Mouse (Mus musculus): ENCODE measurements around the gene Gli2. TPM values are rescaled to one million over a fixed set of nuclear protein-coding genes. Genes with fewer than 3 reads are reported as not detected.

The Gli2 gene
- polyA plus RNA-seq, 1 experiment = 13.6 TPM

- TF ChIP-seq POLR2A (IDR thresholded peaks at IDR 0.05; ENCODE audit: low read depth, low read length) = no peak
- no peak for TF ChIP-seq CTCF (IDR thresholded peaks at IDR 0.05; ENCODE audit: borderline replicate concordance, insufficient read depth, low read length)
- Histone ChIP-seq H3K4me3 (ENCODE audit: insufficient read depth, low read length) (no peak overlapping the region), H3K4me1 (ENCODE audit: control insufficient read depth, insufficient read depth, low read length) (no peaks in the 10 kb centered on the region), H3K27ac (ENCODE audit: insufficient read depth, low read length) (no peak overlapping the region)
Observed at GRCm38 (mm10) chr1:118795415-118796167, 257.8 kb downstream of the Gli2 start.

GRCm38 (mm10) chr1:118789871-118790270 lies 263.5 kb downstream of the Gli2 start:
- TF ChIP-seq POLR2A (IDR thresholded peaks at IDR 0.05; ENCODE audit: low read depth, low read length) (no peak), CTCF (IDR thresholded peaks at IDR 0.05; ENCODE audit: borderline replicate concordance, insufficient read depth, low read length) (no peak)
- Histone ChIP-seq H3K4me1 (ENCODE audit: control insufficient read depth, insufficient read depth, low read length) (no peaks in the 10 kb centered on the region), H3K27ac (ENCODE audit: insufficient read depth, low read length) (no peak overlapping the region), H3K4me3 (ENCODE audit: insufficient read depth, low read length) (no peak overlapping the region)

GRCm38 (mm10) chr1:118789468-118789867 lies 264.0 kb downstream of the Gli2 start:
- H3K4me1 ChIP-seq (ENCODE audit: control insufficient read depth, insufficient read depth, low read length) = no peaks in the 10 kb centered on the region
- no peak overlapping the region for H3K27ac ChIP-seq (ENCODE audit: insufficient read depth, low read length)
- TF ChIP-seq POLR2A (IDR thresholded peaks at IDR 0.05; ENCODE audit: low read depth, low read length) (no peak), CTCF (IDR thresholded peaks at IDR 0.05; ENCODE audit: borderline replicate concordance, insufficient read depth, low read length) (no peak)
- H3K4me3 ChIP-seq (ENCODE audit: insufficient read depth, low read length) = no peak overlapping the region

GRCm38 (mm10) chr1:118788813-118789212 lies 264.6 kb downstream of the Gli2 start:
- Histone ChIP-seq H3K27ac (ENCODE audit: insufficient read depth, low read length) (no peak overlapping the region), H3K4me3 (ENCODE audit: insufficient read depth, low read length) (no peak overlapping the region), H3K4me1 (ENCODE audit: control insufficient read depth, insufficient read depth, low read length) (no peaks in the 10 kb centered on the region)
- TF ChIP-seq POLR2A (IDR thresholded peaks at IDR 0.05; ENCODE audit: low read depth, low read length) (no peak), CTCF (IDR thresholded peaks at IDR 0.05; ENCODE audit: borderline replicate concordance, insufficient read depth, low read length) (no peak)

GRCm38 (mm10) chr1:118787486-118787885 lies 265.9 kb downstream of the Gli2 start:
- Histone ChIP-seq H3K4me1 (ENCODE audit: control insufficient read depth, insufficient read depth, low read length) (no peaks in the 10 kb centered on the region), H3K4me3 (ENCODE audit: insufficient read depth, low read length) (no peak overlapping the region), H3K27ac (ENCODE audit: insufficient read depth, low read length) (no peak overlapping the region)
- TF ChIP-seq CTCF (IDR thresholded peaks at IDR 0.05; ENCODE audit: borderline replicate concordance, insufficient read depth, low read length) = no peak
- no peak for TF ChIP-seq POLR2A (IDR thresholded peaks at IDR 0.05; ENCODE audit: low read depth, low read length)
